Mouse (Mus musculus) kidney, postnatal 0 days (tissue): ENCODE measurements around the gene Csrnp3. TPM values are rescaled to one million over a fixed set of nuclear protein-coding genes. Genes with fewer than 3 reads are reported as not detected.

Experiments
- ATAC-seq: fragments of 200-750 bp; cut with Nextera tagmentation; replicated peaks from 2 replicates; pipeline ENCODE4 v1.8.0; 2017; ENCODE audit warnings: low read depth, moderate number of reproducible peaks, moderate TSS enrichment, moderate library complexity; ENCODE audit not compliant: low FRiP score
- DNase-seq: peaks from one replicate; pipeline ENCODE4 v3.0.0-alpha.2; 2016; ENCODE audit warnings: low spot score
- H3K27ac ChIP-seq: fragments of 300-500 bp; sonication (generic); 2 replicates; pipeline ENCODE4 v1.5.1; 2014; ENCODE audit warnings: mild to moderate bottlenecking
- H3K27me3 ChIP-seq: fragments of 300-500 bp; sonication (generic); 2 replicates; pipeline ENCODE4 v1.6.1; 2014; ENCODE audit warnings: low read length, mixed read lengths; ENCODE audit not compliant: insufficient read depth
- H3K36me3 ChIP-seq: fragments of 300-500 bp; sonication (generic); 2 replicates; pipeline ENCODE4 v1.6.1; 2014; ENCODE audit warnings: low read length, mixed read lengths; ENCODE audit not compliant: insufficient read depth
- H3K4me1 ChIP-seq: fragments of 300-500 bp; sonication (generic); replicated peaks from 2 replicates; pipeline ENCODE4 v1.6.1; 2014; ENCODE audit warnings: antibody characterized with exemption, low read length, mixed read lengths; ENCODE audit not compliant: insufficient read depth
- H3K4me2 ChIP-seq: fragments of 300-500 bp; sonication (generic); 2 replicates; pipeline ENCODE4 v1.6.1; 2014; ENCODE audit warnings: mild to moderate bottlenecking, low read length, moderate library complexity, mixed read lengths
- H3K4me3 ChIP-seq: fragments of 300-500 bp; sonication (generic); replicated peaks from 2 replicates; pipeline ENCODE4 v1.5.1; 2014; ENCODE audit warnings: low read depth, low read length
- H3K9ac ChIP-seq: fragments of 300-500 bp; sonication (generic); 2 replicates; pipeline ENCODE4 v1.6.1; 2014; ENCODE audit warnings: low read depth, low read length
- H3K9me3 ChIP-seq: fragments of 300-500 bp; sonication (generic); replicated peaks from 2 replicates; pipeline ENCODE4 v1.6.1; 2016; ENCODE audit warnings: low read length, inconsistent platforms, mixed read lengths
- CTCF ChIP-seq: IDR thresholded peaks from 2 replicates; pipeline ENCODE4 v1.5.1; 2016; ENCODE audit warnings: antibody characterized with exemption, low read depth, mild to moderate bottlenecking, moderate library complexity
- WGBS: fragments of 180-500 bp; shearing (Covaris S2); extraction: QIAGEN DNeasy Blood & Tissue Kit; methylation state at CpG from one replicate; pipeline ENCODE4 v1.1.7; 2014; 5-methylcytosine and 5-hydroxymethylcytosine counted together
- polyA plus RNA-seq: library from polyadenylated mRNA; unstranded; fragments of >200 nt; fragmentation: Nextera tagmentation; extraction: Ambion mirVana; gene quantifications from 2 replicates; pipeline ENCODE4 v1.2.1, GENCODE M21; 2015

Csrnp3 gene
- polyA plus RNA-seq, 1 experiment from 2014 or later = 1.5 TPM

- Histone ChIP-seq H3K4me3 (no peak overlapping the region), H3K27me3 (no peaks in the 10 kb centered on the region), H3K36me3 (no peaks in the 10 kb centered on the region), H3K9me3 (no peaks in the 10 kb centered on the region), H3K4me2 (no peak overlapping the region), H3K4me1 (no peaks in the 10 kb centered on the region), H3K9ac (no peak overlapping the region), H3K27ac (no peak overlapping the region)
- 41% methylated on average over 2 of the region's 2 CpGs for WGBS
- ATAC-seq = no peak
- no peak for DNase-seq
- no peak for TF ChIP-seq CTCF
Observed at GRCm38 (mm10) chr2:65934099-65934498, 88.5 kb downstream of the Csrnp3 start.

- Histone ChIP-seq H3K4me3 (no peak overlapping the region), H3K27ac (no peak overlapping the region), H3K9ac (no peak overlapping the region), H3K36me3 (no peaks in the 10 kb centered on the region), H3K9me3 (no peaks in the 10 kb centered on the region), H3K4me1 (no peaks in the 10 kb centered on the region), H3K27me3 (no peaks in the 10 kb centered on the region), H3K4me2 (no peak overlapping the region)
- 32% methylated on average over 3 of the region's 3 CpGs for WGBS
- ATAC-seq (no peak), DNase-seq (no peak)
- no peak for TF ChIP-seq CTCF
Observed at GRCm38 (mm10) chr2:65938900-65939299, 93.3 kb downstream of the Csrnp3 start.

GRCm38 (mm10) chr2:65940351-65940750 lies 94.8 kb downstream of the Csrnp3 start:
- H3K9ac ChIP-seq = no peak overlapping the region
- no peaks in the 10 kb centered on the region for H3K4me1 ChIP-seq
- DNase-seq (no peak), ATAC-seq (no peak)
- 64% methylated on average over 5 of the region's 5 CpGs for WGBS
- TF ChIP-seq CTCF = no peak
- H3K27ac ChIP-seq = no peak overlapping the region
- H3K4me2 ChIP-seq = no peak overlapping the region
- H3K4me3 ChIP-seq = no peak overlapping the region
- no peaks in the 10 kb centered on the region for H3K27me3 ChIP-seq
- no peaks in the 10 kb centered on the region for H3K36me3 ChIP-seq
- H3K9me3 ChIP-seq = no peaks in the 10 kb centered on the region

- 78% methylated on average over 4 of the region's 4 CpGs for WGBS
Observed at GRCm38 (mm10) chr2:65942346-65942745, 96.8 kb downstream of the Csrnp3 start.

GRCm38 (mm10) chr2:65948808-65949207 lies 103.2 kb downstream of the Csrnp3 start:
- H3K36me3 ChIP-seq = no peaks in the 10 kb centered on the region
- DNase-seq = no peak
- no peak overlapping the region for H3K4me3 ChIP-seq
- H3K4me2 ChIP-seq = no peak overlapping the region
- no peaks in the 10 kb centered on the region for H3K27me3 ChIP-seq
- H3K4me1 ChIP-seq = no peaks in the 10 kb centered on the region
- WGBS = 89% methylated on average over 16 of the region's 16 CpGs
- no peak overlapping the region for H3K27ac ChIP-seq
- no peak for ATAC-seq
- no peak overlapping the region for H3K9ac ChIP-seq
- H3K9me3 ChIP-seq = no peaks in the 10 kb centered on the region
- no peak for TF ChIP-seq CTCF

More at GRCm38 (mm10) chr2:65942346-65942745, 96.8 kb downstream of the Csrnp3 start:
- H3K27me3 ChIP-seq = no peaks in the 10 kb centered on the region
- ATAC-seq = no peak
- no peak overlapping the region for H3K4me2 ChIP-seq
- H3K4me3 ChIP-seq = no peak overlapping the region
- no peak overlapping the region for H3K9ac ChIP-seq
- no peaks in the 10 kb centered on the region for H3K9me3 ChIP-seq
- DNase-seq = no peak
- no peak for TF ChIP-seq CTCF
- H3K27ac ChIP-seq = no peak overlapping the region
- no peaks in the 10 kb centered on the region for H3K36me3 ChIP-seq
- H3K4me1 ChIP-seq = no peaks in the 10 kb centered on the region

- Histone ChIP-seq H3K9me3 (no peaks in the 10 kb centered on the region), H3K36me3 (no peaks in the 10 kb centered on the region), H3K4me2 (no peak overlapping the region), H3K4me3 (no peak overlapping the region), H3K9ac (no peak overlapping the region), H3K4me1 (no peaks in the 10 kb centered on the region), H3K27ac (no peak overlapping the region), H3K27me3 (no peaks in the 10 kb centered on the region)
- no peak for DNase-seq
- TF ChIP-seq CTCF = no peak
- WGBS = 77% methylated on average over 17 of the region's 17 CpGs
- ATAC-seq = no peak
Observed at GRCm38 (mm10) chr2:65953726-65954340, 108.3 kb downstream of the Csrnp3 start.

GRCm38 (mm10) chr2:65955804-65956203 lies 110.2 kb downstream of the Csrnp3 start:
- DNase-seq (no peak), ATAC-seq (no peak)
- Histone ChIP-seq H3K4me1 (no peaks in the 10 kb centered on the region), H3K9me3 (no peaks in the 10 kb centered on the region), H3K4me2 (no peak overlapping the region), H3K27ac (no peak overlapping the region), H3K9ac (no peak overlapping the region), H3K4me3 (no peak overlapping the region), H3K27me3 (no peaks in the 10 kb centered on the region), H3K36me3 (no peaks in the 10 kb centered on the region)
- no peak for TF ChIP-seq CTCF
- WGBS = 91% methylated on average over 1 of the region's 1 CpGs
